Mouse (Mus musculus): ENCODE data around the gene Nphp4. TPM values are rescaled to one million over a fixed set of nuclear protein-coding genes. Genes with fewer than 3 reads are reported as not detected.
A peak's percentile ranks its signal among the peaks of the same experiment; 100 is the strongest.

The Nphp4 gene
- polyA plus RNA-seq, 1 experiment from 2014 or later: 5.7 TPM

DNA sequence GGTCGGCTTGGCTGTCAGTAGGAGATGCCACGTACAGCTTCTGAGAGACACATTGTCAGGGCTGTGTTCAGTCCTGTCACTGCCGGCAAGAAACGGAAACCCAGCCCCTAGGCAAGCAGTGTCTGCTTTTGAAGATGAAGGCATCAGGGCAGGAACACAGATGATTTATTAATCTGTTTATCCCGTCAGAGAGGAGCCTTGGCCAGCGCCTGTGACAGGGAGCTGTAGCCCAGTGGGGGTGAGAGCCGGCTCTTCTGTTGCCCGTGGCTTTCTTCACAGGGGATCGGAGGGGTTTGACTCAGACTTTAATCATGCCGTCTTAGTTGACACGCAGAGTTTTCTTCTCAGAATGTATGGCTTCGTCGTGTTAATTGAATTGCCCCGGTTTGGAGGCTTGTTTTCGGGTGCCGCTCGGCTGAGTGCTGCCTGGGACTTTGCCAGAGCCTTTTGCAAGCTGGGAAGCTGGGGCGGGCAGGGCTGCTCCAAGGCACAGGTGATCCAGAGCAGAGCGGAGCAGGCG, 17.9 kb downstream of the Nphp4 start:
- 0 out of 2 replicates have a peak, but pooled peaks cover 3% of the 10 kb centered on the region for H3K36me3 ChIP-seq (ENCODE audit: control insufficient read depth, insufficient read depth)
- no peak overlapping the region for H3K4me2 ChIP-seq (ENCODE audit: low read length)
- 38% methylated on average over 20 of the region's 20 CpGs for WGBS
- peaks cover 4% of the 10 kb centered on the region for H3K4me1 ChIP-seq (replicated peaks; ENCODE audit: control insufficient read depth, insufficient read depth, low read length)
- ATAC-seq: no peak
- H3K4me3 ChIP-seq (replicated peaks; ENCODE audit: low read length): no peak overlapping the region
- no peaks in the 10 kb centered on the region for H3K9me3 ChIP-seq (ENCODE audit: control insufficient read depth, low read length)
- H3K9ac ChIP-seq (replicated peaks; ENCODE audit: low read depth, low read length): no peak overlapping the region
- no peaks in the 10 kb centered on the region for H3K27me3 ChIP-seq (replicated peaks; ENCODE audit: control insufficient read depth, insufficient read depth, low read length)
- H3K27ac ChIP-seq (ENCODE audit: low read length): no peak overlapping the region

DNA sequence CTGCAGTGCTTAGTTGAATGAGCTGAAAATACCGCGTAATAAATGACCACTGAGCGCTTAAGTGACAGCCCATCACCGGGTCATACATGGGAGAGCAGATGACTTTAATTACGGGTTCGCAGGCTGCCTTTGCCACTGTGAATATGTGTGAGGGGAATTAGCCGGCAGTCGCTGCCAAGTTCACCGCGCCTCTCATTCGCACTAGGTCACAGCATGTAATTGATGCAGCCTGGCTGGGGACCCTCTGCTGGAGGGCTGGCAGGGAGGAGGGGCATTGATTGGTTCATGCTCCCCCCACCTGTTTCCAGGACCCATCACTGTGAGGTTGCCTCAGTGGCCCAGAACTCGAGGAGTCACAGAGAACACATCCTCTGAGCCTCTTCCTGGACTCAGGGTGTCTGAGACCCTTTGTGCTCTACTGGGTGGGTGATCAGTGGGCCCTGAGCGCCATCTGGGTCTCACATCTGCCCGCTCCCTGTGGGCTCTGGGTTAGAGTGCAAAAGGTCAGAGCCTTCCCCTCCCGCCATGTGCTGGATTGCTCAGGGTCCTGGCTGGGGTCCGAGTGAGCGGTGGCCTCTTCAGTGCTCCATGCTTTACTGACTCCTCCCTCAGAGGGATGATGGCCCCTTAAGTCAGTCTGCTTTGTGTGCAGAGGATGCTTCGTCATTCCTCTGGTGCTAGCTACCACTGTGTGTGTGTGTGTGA, 35.9 kb downstream of the Nphp4 start:
- no peaks in the 10 kb centered on the region for H3K27me3 ChIP-seq (replicated peaks; ENCODE audit: control insufficient read depth, insufficient read depth, low read length)
- ATAC-seq: peak; percentile 90
- H3K4me2 ChIP-seq (ENCODE audit: low read length): no peak overlapping the region
- no peaks in the 10 kb centered on the region for H3K9me3 ChIP-seq (ENCODE audit: control insufficient read depth, low read length)
- no peak overlapping the region for H3K4me3 ChIP-seq (replicated peaks; ENCODE audit: low read length)
- no peak overlapping the region for H3K27ac ChIP-seq (ENCODE audit: low read length)
- peaks cover 7% of the 10 kb centered on the region for H3K4me1 ChIP-seq (replicated peaks; ENCODE audit: control insufficient read depth, insufficient read depth, low read length)
- no peak overlapping the region for H3K9ac ChIP-seq (replicated peaks; ENCODE audit: low read depth, low read length)
- H3K36me3 ChIP-seq (ENCODE audit: control insufficient read depth, insufficient read depth): no peaks in the 10 kb centered on the region
- 17% methylated on average over 18 of the region's 18 CpGs for WGBS

DNA sequence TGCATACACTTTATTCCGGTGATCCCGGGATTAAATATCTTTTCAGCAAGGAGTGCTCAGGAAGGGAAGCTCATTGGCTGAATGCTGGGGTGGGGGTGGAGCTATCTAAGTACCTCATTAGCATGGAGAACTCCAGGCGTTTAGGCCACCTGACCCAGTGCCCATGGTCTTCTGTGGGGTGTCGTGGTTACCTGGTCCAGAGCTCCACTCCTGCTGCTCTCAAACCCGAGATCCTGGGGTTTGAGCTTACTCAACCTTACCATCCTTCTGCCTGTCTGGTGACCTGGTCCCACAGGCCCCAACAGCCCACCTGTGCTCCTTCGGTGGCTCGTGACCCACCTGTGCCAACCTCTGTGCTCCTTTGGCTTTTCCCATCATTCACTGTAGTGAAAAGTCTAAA, 38.4 kb downstream of the Nphp4 start:
- peaks cover 7% of the 10 kb centered on the region for H3K4me1 ChIP-seq (replicated peaks; ENCODE audit: control insufficient read depth, insufficient read depth, low read length)
- WGBS: 77% methylated on average over 7 of the region's 7 CpGs
- H3K9ac ChIP-seq (replicated peaks; ENCODE audit: low read depth, low read length): no peak overlapping the region
- H3K4me3 ChIP-seq (replicated peaks; ENCODE audit: low read length): no peak overlapping the region
- no peak for ATAC-seq
- no peaks in the 10 kb centered on the region for H3K9me3 ChIP-seq (ENCODE audit: control insufficient read depth, low read length)
- no peak overlapping the region for H3K27ac ChIP-seq (ENCODE audit: low read length)
- no peaks in the 10 kb centered on the region for H3K36me3 ChIP-seq (ENCODE audit: control insufficient read depth, insufficient read depth)
- no peak overlapping the region for H3K4me2 ChIP-seq (ENCODE audit: low read length)
- H3K27me3 ChIP-seq (replicated peaks; ENCODE audit: control insufficient read depth, insufficient read depth, low read length): no peaks in the 10 kb centered on the region

DNA sequence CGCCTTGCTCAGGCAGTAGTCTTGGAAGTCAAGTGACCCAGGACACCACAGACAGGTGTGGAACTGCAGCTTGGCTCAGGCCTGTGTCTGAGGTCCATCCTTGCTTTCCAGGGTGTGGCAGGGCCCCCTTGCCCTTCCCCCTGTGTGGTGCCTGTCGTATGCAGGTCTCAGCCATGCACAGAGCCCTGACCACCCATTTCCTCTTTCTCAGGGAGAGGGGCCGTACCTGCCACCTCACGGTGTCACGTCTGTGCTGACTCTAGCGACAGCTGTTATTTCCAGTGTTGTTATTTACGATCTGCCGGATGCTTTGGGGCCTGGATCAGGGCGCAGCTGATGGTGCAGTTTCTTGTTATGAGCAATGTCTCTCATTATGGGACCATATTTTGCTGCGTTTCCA, 42.6 kb downstream of the Nphp4 start:
- H3K27me3 ChIP-seq (replicated peaks; ENCODE audit: control insufficient read depth, insufficient read depth, low read length): no peaks in the 10 kb centered on the region
- H3K4me2 ChIP-seq (ENCODE audit: low read length): no peak overlapping the region
- H3K4me1 ChIP-seq (replicated peaks; ENCODE audit: control insufficient read depth, insufficient read depth, low read length): peaks cover 2% of the 10 kb centered on the region; the same call in 1 of the 2 replicates
- H3K27ac ChIP-seq (ENCODE audit: low read length): no peak overlapping the region
- H3K9me3 ChIP-seq (ENCODE audit: control insufficient read depth, low read length): no peaks in the 10 kb centered on the region
- no peak overlapping the region for H3K9ac ChIP-seq (replicated peaks; ENCODE audit: low read depth, low read length)
- no peak overlapping the region for H3K4me3 ChIP-seq (replicated peaks; ENCODE audit: low read length)
- H3K36me3 ChIP-seq (ENCODE audit: control insufficient read depth, insufficient read depth): no peaks in the 10 kb centered on the region
- 92% methylated on average over 10 of the region's 10 CpGs for WGBS
- ATAC-seq: no peak

DNA sequence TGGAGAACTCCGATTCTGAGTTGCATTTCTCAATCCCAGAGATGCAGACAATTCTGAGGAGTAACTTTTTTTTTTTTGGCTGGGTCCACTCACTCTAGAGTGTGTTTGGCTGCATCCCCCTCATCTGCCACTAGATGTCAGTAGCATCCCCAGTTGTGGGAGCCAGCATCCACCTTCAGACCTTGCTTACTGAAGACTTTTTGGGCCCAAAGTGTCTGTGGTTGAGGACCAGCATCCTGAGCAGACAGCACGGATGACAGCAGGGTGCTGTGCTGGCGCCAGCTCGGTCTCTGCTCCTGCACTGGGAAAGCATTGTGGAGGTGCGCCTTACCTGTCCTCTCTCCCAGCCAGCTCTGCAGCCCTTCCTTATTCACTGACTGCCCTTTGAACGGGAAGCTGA, 43.6 kb downstream of the Nphp4 start:
- Histone ChIP-seq H3K36me3 (ENCODE audit: control insufficient read depth, insufficient read depth) (no peaks in the 10 kb centered on the region), H3K4me3 (replicated peaks; ENCODE audit: low read length) (no peak overlapping the region), H3K27me3 (replicated peaks; ENCODE audit: control insufficient read depth, insufficient read depth, low read length) (no peaks in the 10 kb centered on the region), H3K27ac (ENCODE audit: low read length) (no peak overlapping the region), H3K9ac (replicated peaks; ENCODE audit: low read depth, low read length) (no peak overlapping the region), H3K9me3 (ENCODE audit: control insufficient read depth, low read length) (no peaks in the 10 kb centered on the region), H3K4me1 (replicated peaks; ENCODE audit: control insufficient read depth, insufficient read depth, low read length) (peaks cover 2% of the 10 kb centered on the region; the same call in 1 of the 2 replicates), H3K4me2 (ENCODE audit: low read length) (no peak overlapping the region)
- ATAC-seq: peak; percentile 38
- WGBS: 30% methylated on average over 6 of the region's 6 CpGs

DNA sequence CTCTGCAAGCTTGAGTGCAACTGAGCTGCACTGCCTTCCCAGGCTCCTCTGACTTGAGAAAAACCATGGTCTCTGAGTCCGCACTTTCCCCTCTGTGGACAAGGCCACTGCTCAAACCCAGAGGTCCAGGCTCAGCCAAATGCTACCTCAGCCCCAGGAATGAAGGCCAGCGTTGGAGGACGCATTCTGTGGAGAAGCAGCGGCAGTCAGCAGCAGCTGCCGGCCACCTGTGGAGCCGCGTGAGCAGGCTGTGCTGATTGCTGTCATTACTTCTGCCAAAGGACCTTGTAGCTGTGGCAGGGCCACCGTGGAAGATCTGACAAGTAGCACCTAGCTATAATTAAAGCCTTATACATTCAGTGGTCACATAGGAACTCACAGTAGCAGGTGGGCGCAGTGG, 56.4 kb downstream of the Nphp4 start:
- Histone ChIP-seq H3K9ac (replicated peaks; ENCODE audit: low read depth, low read length) (no peak overlapping the region), H3K27me3 (replicated peaks; ENCODE audit: control insufficient read depth, insufficient read depth, low read length) (no peaks in the 10 kb centered on the region), H3K4me2 (ENCODE audit: low read length) (no peak overlapping the region), H3K4me3 (replicated peaks; ENCODE audit: low read length) (no peak overlapping the region), H3K9me3 (ENCODE audit: control insufficient read depth, low read length) (no peaks in the 10 kb centered on the region), H3K4me1 (replicated peaks; ENCODE audit: control insufficient read depth, insufficient read depth, low read length) (peaks cover 5% of the 10 kb centered on the region), H3K27ac (ENCODE audit: low read length) (no peak overlapping the region), H3K36me3 (ENCODE audit: control insufficient read depth, insufficient read depth) (no peaks in the 10 kb centered on the region)
- no peak for ATAC-seq
- WGBS: 53% methylated on average over 9 of the region's 9 CpGs

DNA sequence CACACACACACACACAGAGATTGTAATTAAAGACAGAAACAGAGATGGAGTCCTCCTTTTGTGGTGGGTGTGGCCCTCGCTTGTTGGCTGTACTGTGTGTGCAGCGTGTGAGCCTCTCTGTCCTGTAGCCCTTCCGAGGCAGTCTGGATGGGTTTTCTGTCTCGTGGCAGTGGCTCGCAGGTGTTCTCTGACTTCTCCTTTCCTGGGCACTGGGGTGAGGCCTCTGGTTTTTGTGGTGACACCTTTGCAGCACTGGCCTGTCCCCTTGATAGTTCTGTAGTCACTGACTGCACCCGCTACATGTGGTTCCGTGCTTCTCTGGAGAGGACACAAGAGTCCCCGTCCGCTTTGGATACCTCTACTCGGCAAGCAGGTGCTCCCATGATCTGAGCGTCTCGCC, 63.2 kb downstream of the Nphp4 start:
- H3K9ac ChIP-seq (replicated peaks; ENCODE audit: low read depth, low read length): no peak overlapping the region
- H3K27ac ChIP-seq (ENCODE audit: low read length): no peak overlapping the region
- ATAC-seq: no peak
- no peak overlapping the region for H3K4me2 ChIP-seq (ENCODE audit: low read length)
- H3K4me1 ChIP-seq (replicated peaks; ENCODE audit: control insufficient read depth, insufficient read depth, low read length): no peaks in the 10 kb centered on the region
- no peaks in the 10 kb centered on the region for H3K27me3 ChIP-seq (replicated peaks; ENCODE audit: control insufficient read depth, insufficient read depth, low read length)
- WGBS: 93% methylated on average over 12 of the region's 12 CpGs
- H3K9me3 ChIP-seq (ENCODE audit: control insufficient read depth, low read length): no peaks in the 10 kb centered on the region; the same call in 1 of the 2 replicates
- no peaks in the 10 kb centered on the region for H3K36me3 ChIP-seq (ENCODE audit: control insufficient read depth, insufficient read depth)
- no peak overlapping the region for H3K4me3 ChIP-seq (replicated peaks; ENCODE audit: low read length)

DNA sequence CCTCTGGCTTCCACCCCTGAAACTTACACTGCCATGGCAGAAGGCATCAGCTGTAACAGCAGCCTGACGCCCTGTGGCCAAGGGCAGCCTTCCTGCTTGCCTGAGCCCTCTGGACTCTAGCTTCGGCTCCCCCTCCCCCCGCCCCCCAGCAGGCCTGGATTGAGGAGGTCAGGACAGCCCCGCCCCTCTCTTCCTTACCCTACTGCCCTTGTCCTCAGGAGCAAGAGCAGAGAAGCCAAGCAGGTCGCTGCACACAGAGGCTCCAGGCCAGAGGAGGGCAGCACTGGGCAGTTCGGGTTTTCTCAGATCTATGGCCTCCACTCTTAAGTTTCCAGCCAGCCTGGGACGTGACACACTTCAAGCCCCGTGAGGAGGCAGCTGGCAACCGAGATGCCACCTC, 64.7 kb downstream of the Nphp4 start:
- H3K9ac ChIP-seq (replicated peaks; ENCODE audit: low read depth, low read length): no peak overlapping the region
- no peaks in the 10 kb centered on the region for H3K4me1 ChIP-seq (replicated peaks; ENCODE audit: control insufficient read depth, insufficient read depth, low read length)
- no peak for ATAC-seq
- H3K4me2 ChIP-seq (ENCODE audit: low read length): no peak overlapping the region
- no peak overlapping the region for H3K27ac ChIP-seq (ENCODE audit: low read length)
- H3K36me3 ChIP-seq (ENCODE audit: control insufficient read depth, insufficient read depth): no peaks in the 10 kb centered on the region
- no peaks in the 10 kb centered on the region; the same call in 1 of the 2 replicates for H3K9me3 ChIP-seq (ENCODE audit: control insufficient read depth, low read length)
- no peaks in the 10 kb centered on the region for H3K27me3 ChIP-seq (replicated peaks; ENCODE audit: control insufficient read depth, insufficient read depth, low read length)
- H3K4me3 ChIP-seq (replicated peaks; ENCODE audit: low read length): no peak overlapping the region
- whole genome bisulfite sequencing: 28% methylated on average over 9 of the region's 9 CpGs

DNA sequence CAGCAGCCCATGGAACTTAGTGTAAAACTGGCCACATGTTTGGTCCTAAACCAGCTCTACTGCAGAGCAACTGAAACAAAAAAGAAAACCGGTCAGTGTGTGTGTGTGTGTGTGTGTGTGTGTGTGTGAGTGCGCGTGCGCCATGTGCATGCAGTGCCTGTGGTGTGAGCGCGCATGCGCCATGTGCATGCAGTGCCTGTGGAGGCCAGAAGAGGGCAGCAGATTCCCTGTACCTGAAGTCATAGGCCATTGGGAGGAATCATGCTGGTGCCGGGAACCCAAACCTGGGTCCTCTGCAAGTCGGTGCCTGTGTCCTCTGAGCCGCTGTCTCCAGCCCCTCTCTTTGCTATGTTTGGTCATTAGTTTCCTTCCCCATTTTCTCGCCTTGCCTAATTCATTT, 65.9 kb downstream of the Nphp4 start:
- Histone ChIP-seq H3K4me1 (replicated peaks; ENCODE audit: control insufficient read depth, insufficient read depth, low read length) (no peaks in the 10 kb centered on the region; the same call in 1 of the 2 replicates), H3K36me3 (ENCODE audit: control insufficient read depth, insufficient read depth) (no peaks in the 10 kb centered on the region), H3K9ac (replicated peaks; ENCODE audit: low read depth, low read length) (no peak overlapping the region), H3K27me3 (replicated peaks; ENCODE audit: control insufficient read depth, insufficient read depth, low read length) (no peaks in the 10 kb centered on the region), H3K27ac (ENCODE audit: low read length) (no peak overlapping the region), H3K4me3 (replicated peaks; ENCODE audit: low read length) (no peak overlapping the region), H3K9me3 (ENCODE audit: control insufficient read depth, low read length) (no peaks in the 10 kb centered on the region; the same call in 1 of the 2 replicates), H3K4me2 (ENCODE audit: low read length) (no peak overlapping the region)
- WGBS: 97% methylated on average over 11 of the region's 11 CpGs
- ATAC-seq: no peak

All from forebrain, embryonic 16.5 days (tissue).